Mouse (Mus musculus): ENCODE data around the gene Fbxw9.
"Not testable (repeated sequence)": the region's sequence is repeated elsewhere in the genome, so short reads cannot be mapped to it uniquely, and the experiment has no call there.

Fbxw9 gene

GRCm38 (mm10) chr8:85037366-85037680, 22.5 kb upstream of the Fbxw9 start:
- DNase-seq (ENCODE audit: low spot score) = no peak

- DNase-seq (ENCODE audit: low spot score) = no peak
These were observed 21.9 kb upstream of the Fbxw9 start for GRCm38 (mm10) chr8:85037681-85038531.

- DNase-seq (ENCODE audit: low spot score) = no peak
These were observed 16.2 kb upstream of the Fbxw9 start for GRCm38 (mm10) chr8:85043619-85044018.

- no peak for DNase-seq (ENCODE audit: low spot score)
These were observed 2.5 kb upstream of the Fbxw9 start for GRCm38 (mm10) chr8:85057367-85057766.

- DNase-seq (ENCODE audit: low spot score) = no peak
These were observed 2.7 kb downstream of the Fbxw9 start for GRCm38 (mm10) chr8:85062603-85063002.

GRCm38 (mm10) chr8:85065213-85065612, 5.4 kb downstream of the Fbxw9 start:
- DNase-seq (ENCODE audit: low spot score) = no peak

- no peak for DNase-seq (ENCODE audit: low spot score)
These were observed 7.3 kb downstream of the Fbxw9 start for GRCm38 (mm10) chr8:85067155-85067554.

- no peak for DNase-seq (ENCODE audit: low spot score)
These were observed 8.1 kb downstream of the Fbxw9 start, which contains the start of gene Gm5741 for GRCm38 (mm10) chr8:85067982-85068381. TSS of gene Gm5741 (minus strand) at chr8:85067982.

GRCm38 (mm10) chr8:85071041-85071440, 11.2 kb downstream of the Fbxw9 start:
- DNase-seq (ENCODE audit: low spot score) = no peak

- DNase-seq (ENCODE audit: low spot score) = peak; percentile 84
These were observed 11.8 kb downstream of the Fbxw9 start, which contains the start of gene Dhps for GRCm38 (mm10) chr8:85071514-85072281. TSS of gene Dhps (plus strand) at chr8:85071757.

GRCm38 (mm10) chr8:85072364-85072929, 12.6 kb downstream of the Fbxw9 start:
- no peak for DNase-seq (ENCODE audit: low spot score)

- DNase-seq (ENCODE audit: low spot score) = no peak
These were observed 13.3 kb downstream of the Fbxw9 start for GRCm38 (mm10) chr8:85073041-85073612.

- no peak for DNase-seq (ENCODE audit: low spot score)
These were observed 14.3 kb downstream of the Fbxw9 start for GRCm38 (mm10) chr8:85074167-85074566.

GRCm38 (mm10) chr8:85074617-85075016, 14.8 kb downstream of the Fbxw9 start:
- no peak for DNase-seq (ENCODE audit: low spot score)

GRCm38 (mm10) chr8:85076001-85076400, 16.1 kb downstream of the Fbxw9 start:
- DNase-seq (ENCODE audit: low spot score) = no peak

GRCm38 (mm10) chr8:85076993-85077392, 17.1 kb downstream of the Fbxw9 start:
- DNase-seq (ENCODE audit: low spot score) = peak; percentile 64

GRCm38 (mm10) chr8:85080214-85080531, 20.3 kb downstream of the Fbxw9 start:
- no peak for DNase-seq (ENCODE audit: low spot score)

- no peak for DNase-seq (ENCODE audit: low spot score)
These were observed 20.8 kb downstream of the Fbxw9 start, which contains the start of gene Wdr83os for GRCm38 (mm10) chr8:85080532-85081215. TSS of gene Wdr83os (plus strand) at chr8:85080740.

- no peak for DNase-seq (ENCODE audit: low spot score)
These were observed 21.3 kb downstream of the Fbxw9 start, which contains the start of gene Wdr83 for GRCm38 (mm10) chr8:85081216-85081555. TSS of gene Wdr83 (minus strand) at chr8:85081306.

- DNase-seq (ENCODE audit: low spot score) = not testable (repeated sequence)
These were observed 22.3 kb downstream of the Fbxw9 start for GRCm38 (mm10) chr8:85082169-85082568.

- peak; percentile 88 for DNase-seq (ENCODE audit: low spot score)
These were observed 23.4 kb downstream of the Fbxw9 start, which contains the start of gene Man2b1 for GRCm38 (mm10) chr8:85083108-85083813. TSS of gene Man2b1 (plus strand) at chr8:85083270.

Measured in ovary, adult 18-20 months (tissue).